Mouse (Mus musculus): Measurements from ENCODE around the gene Slc6a19. TPM values are rescaled to one million over a fixed set of nuclear protein-coding genes. Genes with fewer than 3 reads are reported as not detected.

Slc6a19 gene
- polyA plus RNA-seq, 1 experiment from 2014 or later: not detected

GRCm38 (mm10) chr13:73735928-73736327 lies 31.3 kb upstream of the Slc6a19 start:
- H3K9ac ChIP-seq (ENCODE audit: low read length): no peak overlapping the region
- no peak overlapping the region for H3K4me3 ChIP-seq (ENCODE audit: low read depth, low read length)
- no peaks in the 10 kb centered on the region for H3K9me3 ChIP-seq (ENCODE audit: control insufficient read depth, low read length)
- ATAC-seq (replicated peaks; ENCODE audit: low FRiP score): no peak
- DNase-seq (ENCODE audit: low spot score): no peak
- H3K27ac ChIP-seq (ENCODE audit: low read depth, low read length): no peak overlapping the region
- peaks cover 2% of the 10 kb centered on the region for H3K27me3 ChIP-seq (ENCODE audit: control insufficient read depth, insufficient read depth, low read length)
- H3K4me1 ChIP-seq (replicated peaks; ENCODE audit: control insufficient read depth, insufficient read depth, low read length): peaks cover 2% of the 10 kb centered on the region; the same call in 1 of the 2 replicates
- no peak overlapping the region for H3K4me2 ChIP-seq (ENCODE audit: low read depth, low read length, severe bottlenecking)
- WGBS: 85% methylated on average over 2 of the region's 2 CpGs
- no peaks in the 10 kb centered on the region for H3K36me3 ChIP-seq (ENCODE audit: control insufficient read depth, insufficient read depth, low read length)

GRCm38 (mm10) chr13:73735270-73735669 lies 30.6 kb upstream of the Slc6a19 start:
- Histone ChIP-seq H3K36me3 (ENCODE audit: control insufficient read depth, insufficient read depth, low read length) (no peaks in the 10 kb centered on the region), H3K4me2 (ENCODE audit: low read depth, low read length, severe bottlenecking) (no peak overlapping the region), H3K27ac (ENCODE audit: low read depth, low read length) (no peak overlapping the region), H3K9ac (ENCODE audit: low read length) (no peak overlapping the region), H3K9me3 (ENCODE audit: control insufficient read depth, low read length) (no peaks in the 10 kb centered on the region), H3K4me1 (replicated peaks; ENCODE audit: control insufficient read depth, insufficient read depth, low read length) (peaks cover 2% of the 10 kb centered on the region; the same call in 1 of the 2 replicates), H3K27me3 (ENCODE audit: control insufficient read depth, insufficient read depth, low read length) (peaks cover 2% of the 10 kb centered on the region), H3K4me3 (ENCODE audit: low read depth, low read length) (no peak overlapping the region)
- DNase-seq (ENCODE audit: low spot score) (no peak), ATAC-seq (replicated peaks; ENCODE audit: low FRiP score) (no peak)
- 90% methylated on average over 8 of the region's 8 CpGs for whole genome bisulfite sequencing

DNA sequence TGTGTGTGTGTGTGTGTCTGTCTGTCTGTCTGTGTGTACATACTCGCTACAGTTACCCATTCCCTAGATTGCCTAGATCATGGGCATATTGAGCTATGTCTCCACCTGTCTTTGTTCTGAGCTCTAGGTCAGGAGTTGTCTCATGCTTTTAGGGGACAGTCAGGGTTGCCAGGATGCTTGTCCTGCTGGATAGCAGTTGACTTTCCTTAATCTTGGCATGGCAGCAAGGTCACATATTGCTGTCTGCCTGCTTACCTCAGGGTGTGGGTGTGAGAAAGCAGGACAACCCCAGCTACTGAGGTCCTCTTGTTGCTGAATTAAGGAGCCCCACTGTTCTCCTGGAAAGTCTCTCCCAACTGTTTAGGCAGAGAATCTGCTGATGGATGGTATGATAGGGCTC lies 29.7 kb upstream of the Slc6a19 start:
- Histone ChIP-seq H3K36me3 (ENCODE audit: control insufficient read depth, insufficient read depth, low read length) (no peaks in the 10 kb centered on the region), H3K9me3 (ENCODE audit: control insufficient read depth, low read length) (no peaks in the 10 kb centered on the region), H3K27me3 (ENCODE audit: control insufficient read depth, insufficient read depth, low read length) (peaks cover 2% of the 10 kb centered on the region), H3K4me1 (replicated peaks; ENCODE audit: control insufficient read depth, insufficient read depth, low read length) (peaks cover 2% of the 10 kb centered on the region; the same call in 1 of the 2 replicates), H3K9ac (ENCODE audit: low read length) (no peak overlapping the region), H3K4me2 (ENCODE audit: low read depth, low read length, severe bottlenecking) (no peak overlapping the region), H3K27ac (ENCODE audit: low read depth, low read length) (no peak overlapping the region), H3K4me3 (ENCODE audit: low read depth, low read length) (no peak overlapping the region)
- DNase-seq (ENCODE audit: low spot score): no peak
- no peak for ATAC-seq (replicated peaks; ENCODE audit: low FRiP score)
- WGBS: 86% methylated on average over 1 of the region's 1 CpGs

- Histone ChIP-seq H3K4me3 (ENCODE audit: low read depth, low read length) (peak within 1 kb of the TSS; percentile 30), H3K36me3 (ENCODE audit: control insufficient read depth, insufficient read depth, low read length) (no peaks in the 10 kb centered on the region), H3K9ac (ENCODE audit: low read length) (0 out of 2 replicates have a peak within 1 kb of the TSS, but pooled peaks have one; percentile 9), H3K4me2 (ENCODE audit: low read depth, low read length, severe bottlenecking) (peak within 1 kb of the TSS; percentile 62), H3K27me3 (ENCODE audit: control insufficient read depth, insufficient read depth, low read length) (peaks cover 2% of the 10 kb centered on the region), H3K27ac (ENCODE audit: low read depth, low read length) (no peak within 1 kb of the TSS), H3K4me1 (replicated peaks; ENCODE audit: control insufficient read depth, insufficient read depth, low read length) (peaks cover 2% of the 10 kb centered on the region; the same call in 1 of the 2 replicates), H3K9me3 (ENCODE audit: control insufficient read depth, low read length) (no peaks in the 10 kb centered on the region)
- ATAC-seq (replicated peaks; ENCODE audit: low FRiP score) (peak; percentile 78), DNase-seq (ENCODE audit: low spot score) (peak; percentile 81)
- 4% methylated on average over 47 of the region's 48 CpGs for WGBS
Measured at GRCm38 (mm10) chr13:73732742-73733700, 28.4 kb upstream of the Slc6a19 start, which contains the start of gene Slc12a7. Gene Slc12a7, plus strand, starts transcription at chr13:73733094.

DNA sequence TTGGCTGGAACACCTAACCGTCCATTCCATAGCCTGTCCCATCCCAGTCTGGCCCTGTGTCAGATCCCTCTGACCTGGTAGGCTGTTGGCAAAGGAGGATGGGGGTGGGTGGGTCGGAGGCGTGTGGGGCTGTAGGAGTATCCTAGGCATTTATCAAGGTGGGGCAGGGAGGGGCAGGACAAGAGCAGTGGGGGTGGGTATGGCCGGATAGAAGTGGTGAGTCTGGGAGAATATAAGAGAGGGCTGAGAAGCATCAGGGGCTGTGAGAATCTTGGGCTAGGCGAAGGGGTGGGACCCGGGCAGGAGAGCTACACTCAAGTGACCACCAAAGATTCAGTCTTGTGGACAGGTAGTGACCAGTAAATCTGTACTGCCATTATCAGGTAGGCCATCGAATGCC lies 27.6 kb upstream of the Slc6a19 start:
- Histone ChIP-seq H3K27ac (ENCODE audit: low read depth, low read length) (no peak overlapping the region), H3K4me1 (replicated peaks; ENCODE audit: control insufficient read depth, insufficient read depth, low read length) (peaks cover 2% of the 10 kb centered on the region; the same call in 1 of the 2 replicates), H3K9me3 (ENCODE audit: control insufficient read depth, low read length) (no peaks in the 10 kb centered on the region), H3K27me3 (ENCODE audit: control insufficient read depth, insufficient read depth, low read length) (peaks cover 2% of the 10 kb centered on the region), H3K4me3 (ENCODE audit: low read depth, low read length) (peak overlapping the region; percentile 30), H3K36me3 (ENCODE audit: control insufficient read depth, insufficient read depth, low read length) (no peaks in the 10 kb centered on the region), H3K4me2 (ENCODE audit: low read depth, low read length, severe bottlenecking) (peak overlapping the region; percentile 62), H3K9ac (ENCODE audit: low read length) (no peak overlapping the region)
- ATAC-seq (replicated peaks; ENCODE audit: low FRiP score): peak; percentile 28; the same call in 1 of the 2 replicates
- WGBS: 72% methylated on average over 7 of the region's 7 CpGs
- DNase-seq (ENCODE audit: low spot score): no peak

- DNase-seq (ENCODE audit: low spot score) (no peak), ATAC-seq (replicated peaks; ENCODE audit: low FRiP score) (no peak)
- H3K4me3 ChIP-seq (ENCODE audit: low read depth, low read length): no peak overlapping the region
- whole genome bisulfite sequencing: 84% methylated on average over 1 of the region's 1 CpGs
- peaks cover 2% of the 10 kb centered on the region; the same call in 1 of the 2 replicates for H3K4me1 ChIP-seq (replicated peaks; ENCODE audit: control insufficient read depth, insufficient read depth, low read length)
- peaks cover 2% of the 10 kb centered on the region for H3K27me3 ChIP-seq (ENCODE audit: control insufficient read depth, insufficient read depth, low read length)
- no peak overlapping the region for H3K9ac ChIP-seq (ENCODE audit: low read length)
- H3K27ac ChIP-seq (ENCODE audit: low read depth, low read length): no peak overlapping the region
- no peaks in the 10 kb centered on the region for H3K9me3 ChIP-seq (ENCODE audit: control insufficient read depth, low read length)
- H3K4me2 ChIP-seq (ENCODE audit: low read depth, low read length, severe bottlenecking): no peak overlapping the region
- H3K36me3 ChIP-seq (ENCODE audit: control insufficient read depth, insufficient read depth, low read length): no peaks in the 10 kb centered on the region
Measured at GRCm38 (mm10) chr13:73730913-73731312, 26.2 kb upstream of the Slc6a19 start.

DNA sequence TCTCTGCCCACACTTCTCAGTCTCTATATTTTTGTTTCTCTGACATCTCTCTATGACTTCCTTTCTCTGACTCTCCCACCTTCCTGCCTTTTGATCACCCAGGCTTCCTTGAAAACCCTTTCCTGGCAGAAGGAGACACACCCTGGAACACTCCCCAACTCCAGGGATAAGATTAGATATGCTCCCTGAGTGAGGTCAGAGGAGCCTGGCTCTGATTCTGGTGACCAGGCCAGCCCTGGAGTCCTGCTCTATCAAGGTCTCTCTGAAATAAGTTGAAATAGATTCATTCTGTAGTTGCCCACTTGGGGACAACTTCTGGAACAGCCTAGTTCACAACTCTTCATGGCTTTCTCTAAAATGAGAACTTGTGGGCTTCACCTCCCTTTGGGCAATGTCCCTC lies 24.0 kb upstream of the Slc6a19 start:
- H3K9ac ChIP-seq (ENCODE audit: low read length): no peak overlapping the region

GRCm38 (mm10) chr13:73727621-73728025 lies 23.0 kb upstream of the Slc6a19 start:
- H3K9ac ChIP-seq (ENCODE audit: low read length): no peak overlapping the region
- H3K9me3 ChIP-seq (ENCODE audit: control insufficient read depth, low read length): no peaks in the 10 kb centered on the region
- WGBS: 13% methylated on average over 2 of the region's 2 CpGs
- H3K4me2 ChIP-seq (ENCODE audit: low read depth, low read length, severe bottlenecking): no peak overlapping the region
- H3K36me3 ChIP-seq (ENCODE audit: control insufficient read depth, insufficient read depth, low read length): no peaks in the 10 kb centered on the region
- H3K4me1 ChIP-seq (replicated peaks; ENCODE audit: control insufficient read depth, insufficient read depth, low read length): peaks cover 2% of the 10 kb centered on the region; the same call in 1 of the 2 replicates
- ATAC-seq (replicated peaks; ENCODE audit: low FRiP score): no peak
- no peak for DNase-seq (ENCODE audit: low spot score)
- H3K4me3 ChIP-seq (ENCODE audit: low read depth, low read length): no peak overlapping the region
- H3K27me3 ChIP-seq (ENCODE audit: control insufficient read depth, insufficient read depth, low read length): no peaks in the 10 kb centered on the region
- H3K27ac ChIP-seq (ENCODE audit: low read depth, low read length): no peak overlapping the region

More for the DNA sequence above, 24.0 kb upstream of the Slc6a19 start:
- Histone ChIP-seq H3K36me3 (ENCODE audit: control insufficient read depth, insufficient read depth, low read length) (no peaks in the 10 kb centered on the region), H3K9me3 (ENCODE audit: control insufficient read depth, low read length) (no peaks in the 10 kb centered on the region), H3K27ac (ENCODE audit: low read depth, low read length) (no peak overlapping the region), H3K4me2 (ENCODE audit: low read depth, low read length, severe bottlenecking) (no peak overlapping the region), H3K4me1 (replicated peaks; ENCODE audit: control insufficient read depth, insufficient read depth, low read length) (peaks cover 2% of the 10 kb centered on the region; the same call in 1 of the 2 replicates), H3K27me3 (ENCODE audit: control insufficient read depth, insufficient read depth, low read length) (peaks cover 2% of the 10 kb centered on the region), H3K4me3 (ENCODE audit: low read depth, low read length) (no peak overlapping the region)
- no peak for ATAC-seq (replicated peaks; ENCODE audit: low FRiP score)
- no peak for DNase-seq (ENCODE audit: low spot score)

All from forebrain, embryonic 11.5 days (tissue).